10 mouse cellular contexts compared by ENCODE assay signal in genomic region chr8:87940646-87941045, GRCm38 (mm10). TPM values are rescaled to one million over a fixed set of nuclear protein-coding genes. Genes with fewer than 3 reads are reported as not detected.
DNase-seq lines count a peak whose midpoint lies in the region; ATAC-seq and TF ChIP-seq lines count a peak whose summit lies in the region.
"Had no signal": no experiment of that assay in that cellular context is flagged by ENCODE, and none has a peak within 500 bp of the region (broad histone marks: within the 10 kb centered on the region; RNA-seq: fewer than 3 reads in every experiment).

No protein-coding gene starts in this region.

- no peaks in the 10 kb centered on the region for H3K27me3 ChIP-seq in kidney, adult 2 months (replicated peaks; ENCODE audit: control insufficient read depth, insufficient read depth, low read length)
- H3K27me3 ChIP-seq in kidney, embryonic 14.5 days (ENCODE audit: control insufficient read depth, insufficient read depth, low read length), result no peaks in the 10 kb centered on the region

- no peaks in the 10 kb centered on the region for H3K4me1 ChIP-seq in kidney, adult 2 months (ENCODE audit: control insufficient read depth, insufficient read depth, low read length)
- peaks cover 53% of the 10 kb centered on the region for H3K4me1 ChIP-seq in kidney, embryonic 14.5 days (ENCODE audit: control insufficient read depth, insufficient read depth, low read length)

- intact Hi-C loops in left cerebral cortex, postnatal 10 days (cut with DNase I), result no loop called here

- no peak overlapping the region for H3K4me3 ChIP-seq in kidney, adult 2 months (ENCODE audit: insufficient read depth, low read depth, low read length)
- no peak overlapping the region for H3K4me3 ChIP-seq in kidney, embryonic 14.5 days (ENCODE audit: low read length)
- H3K4me3 ChIP-seq: megakaryocyte, embryonic 14.5 days had no signal

- no peaks in the 10 kb centered on the region for H3K9me3 ChIP-seq in kidney, embryonic 14.5 days (ENCODE audit: control insufficient read depth, low read length)
- H3K9me3 ChIP-seq: megakaryocyte, embryonic 14.5 days had no signal

- ATAC-seq in kidney, embryonic 14.5 days (ENCODE audit: low FRiP score, low TSS enrichment), result no peak
- ATAC-seq in megakaryocyte progenitor cell, adult 5-6 weeks (replicated peaks; ENCODE audit: poor library complexity), result no peak

- TF ChIP-seq CTCF in kidney, adult 2 months (conservative IDR thresholded peaks at IDR 0.05; ENCODE audit: insufficient read depth, insufficient read length, low read depth, low read length), result no peak

- 45% methylated on average over 6 of the region's 6 CpGs for WGBS in kidney, adult 2 months
- WGBS in kidney, embryonic 14.5 days, result 42% methylated on average over 6 of the region's 6 CpGs

- H3K27ac ChIP-seq in kidney, adult 2 months (ENCODE audit: insufficient read depth, low read depth, low read length), result no peak overlapping the region
- no peak overlapping the region for H3K27ac ChIP-seq in kidney, embryonic 14.5 days (ENCODE audit: low read depth, low read length)

- peak; percentile 56 for DNase-seq in adrenal gland, postnatal 10 days
- no peak for DNase-seq in adrenal gland, adult 8-10 months
- peak; percentile 63 for DNase-seq in kidney, adult 2 months
- DNase-seq in cerebellum, adult 8-10 months, result peak; percentile 30
- peak; percentile 45 to 74 for DNase-seq in kidney, postnatal 25 days
- no peak for DNase-seq in left cerebral cortex, postnatal 10 days (ENCODE audit: extremely low spot score in 1 of 2, low spot score in 2 of 2)

- H3K9ac ChIP-seq in kidney, embryonic 14.5 days (ENCODE audit: low read depth, low read length), result no peak overlapping the region

- no peak overlapping the region for H3K4me2 ChIP-seq in kidney, embryonic 14.5 days (replicated peaks; ENCODE audit: low read depth, low read length)

- H3K36me3 ChIP-seq in kidney, adult 2 months (ENCODE audit: control insufficient read depth, insufficient read depth, low read length), result no peaks in the 10 kb centered on the region
- H3K36me3 ChIP-seq in kidney, embryonic 14.5 days (ENCODE audit: control insufficient read depth, insufficient read depth, low read length), result no peaks in the 10 kb centered on the region

- TF ChIP-seq POLR2A in kidney, adult 2 months (IDR thresholded peaks at IDR 0.05; ENCODE audit: low read depth, low read length), result no peak

RNA-seq across cellular contexts. Expression of gene Zfp423, which starts 18.7 kb away (rescaled TPM):
- total RNA-seq in adrenal gland, postnatal 10 days (2021), result 10 to 100 TPM; 19.6 to 35.2 TPM
- 10 to 100 TPM; 18.3 to 47.9 (median 33.8) TPM for total RNA-seq in adrenal gland, adult 8-10 months (2022)
- polyA plus RNA-seq in kidney, adult 2 months (2012; rRNA removed), result 4.1 and 5.6 TPM in 2 replicates
- polyA plus RNA-seq in kidney, embryonic 14.5 days (2014; fragmentation: Nextera tagmentation; extraction: Ambion mirVana), result 15.3 and 18.8 TPM in 2 replicates
- total RNA-seq in left cerebral cortex, postnatal 10 days (2021), result 10 to 100 TPM; 18.2 to 26.0 TPM
- not detected in 2 replicates for total RNA-seq in megakaryocyte progenitor cell, adult 5-6 weeks (2015)
- not detected in 2 replicates for total RNA-seq in megakaryocyte progenitor cell, adult 5-6 weeks (2017)
- total RNA-seq: MEL had no signal

Comparison
In these comparisons a context has a peak if more than half of its experiments do, and no peak if none do; other contexts are left out.
1. DNase-seq: peak in adrenal gland, postnatal 10 days (single experiment), kidney, adult 2 months (single experiment), cerebellum, adult 8-10 months (single experiment) and kidney, postnatal 25 days (2 of 2); none in adrenal gland, adult 8-10 months (single experiment) and left cerebral cortex, postnatal 10 days (0 of 2).
2. RNA of gene Zfp423, which starts 18.7 kb away (total RNA-seq): 18.3 to 47.9 TPM in adrenal gland, adult 8-10 months, 19.6 to 35.2 TPM in adrenal gland, postnatal 10 days and 18.2 to 26.0 TPM in left cerebral cortex, postnatal 10 days; not detected in megakaryocyte progenitor cell, adult 5-6 weeks; every median in the first group is over 10 times any median in the second.